In genomic region chr7:119219121-119219520, GRCm38 (mm10) we compare ENCODE assay signal across 23 mouse cellular contexts. TPM values are rescaled to one million over a fixed set of nuclear protein-coding genes. Genes with fewer than 3 reads are reported as not detected.
"Had no signal": no experiment of that assay in that cellular context is flagged by ENCODE, and none has a peak within 500 bp of the region (broad histone marks: within the 10 kb centered on the region; RNA-seq: fewer than 3 reads in every experiment).

No protein-coding gene starts in this region.

- H3K36me3 ChIP-seq: neural tube, embryonic 13.5 days; neural tube, embryonic 15.5 days; stomach, embryonic 15.5 days had no signal

- H3K4me3 ChIP-seq: neural tube, embryonic 13.5 days; neural tube, embryonic 15.5 days; stomach, embryonic 15.5 days had no signal

- H3K9me3 ChIP-seq: neural tube, embryonic 13.5 days; neural tube, embryonic 15.5 days; stomach, embryonic 15.5 days had no signal

- H3K27ac ChIP-seq: neural tube, embryonic 13.5 days; neural tube, embryonic 15.5 days; stomach, embryonic 15.5 days; stomach, postnatal 0 days had no signal

- DNase-seq: retina, postnatal 1 day; right cerebral cortex, adult 18-20 months; right cerebral cortex, postnatal 14 days; right cerebral cortex, postnatal 25 days; right cerebral cortex, postnatal 4 days; spleen, adult 18-20 months; thymus, adult 18-20 months; thymus, adult 2 months; thymus, postnatal 14 days; thymus, postnatal 25 days; thymus, postnatal 36 days; thymus, postnatal 4 days had no signal

- H3K4me2 ChIP-seq: neural tube, embryonic 13.5 days; neural tube, embryonic 15.5 days; stomach, embryonic 15.5 days had no signal

- H3K4me1 ChIP-seq: neural tube, embryonic 13.5 days; neural tube, embryonic 15.5 days; stomach, embryonic 15.5 days had no signal

- H3K9ac ChIP-seq: neural tube, embryonic 13.5 days; neural tube, embryonic 15.5 days; stomach, embryonic 15.5 days had no signal

- H3K27me3 ChIP-seq: neural tube, embryonic 13.5 days; neural tube, embryonic 15.5 days; stomach, embryonic 15.5 days had no signal

RNA-seq across cellular contexts. Expression of gene Gpr139, which starts 34.7 kb away (rescaled TPM):
- total RNA-seq: neutrophil, adult 5-6 weeks had no signal
- polyA plus RNA-seq: small intestine, adult 2 months; spleen, adult 2 months; stomach, embryonic 14.5 days; stomach, embryonic 15.5 days; testis, adult 2 months; thymus, postnatal 0 days; urinary bladder, adult 2 months had no signal
